Comparison of ENCODE assay signal across 12 mouse cellular contexts in the genomic region with DNA sequence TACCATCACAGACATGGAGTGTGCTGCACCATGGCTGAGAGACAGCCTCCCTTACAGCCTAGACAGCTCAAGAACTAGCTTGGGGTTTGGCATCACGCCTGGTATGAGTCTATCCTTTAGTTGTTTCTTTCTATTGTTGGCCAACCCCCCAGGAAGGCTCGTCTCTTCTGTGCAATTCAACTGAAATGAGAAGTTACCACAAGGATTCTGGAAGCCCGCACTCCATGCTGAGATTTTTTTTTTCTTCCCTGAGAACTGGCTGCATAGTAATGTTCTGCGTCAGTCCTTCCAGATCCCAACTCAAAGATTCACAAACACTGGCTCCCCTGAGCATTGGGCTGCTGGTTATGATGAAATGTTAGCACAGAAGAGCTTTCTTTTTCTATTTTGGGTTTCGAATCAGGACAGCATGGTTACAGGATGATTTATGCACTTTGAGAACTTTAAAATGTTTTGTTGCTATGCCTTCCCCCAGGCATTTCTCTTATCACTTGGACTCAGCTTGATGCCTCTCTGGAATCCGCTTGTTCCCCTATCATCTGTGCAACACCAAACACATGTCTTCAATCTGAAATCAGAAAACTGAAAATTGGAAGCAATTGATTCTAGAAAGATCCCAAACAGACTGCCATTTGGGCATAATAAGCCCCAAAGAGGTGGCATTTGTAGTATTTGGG. TPM values are rescaled to one million over a fixed set of nuclear protein-coding genes. Genes with fewer than 3 reads are reported as not detected.
A peak's percentile ranks its signal among the peaks of the same experiment; 100 is the strongest.
DNase-seq lines count a peak whose midpoint lies in the region; ATAC-seq and TF ChIP-seq lines count a peak whose summit lies in the region.
"Had no signal": no experiment of that assay in that cellular context is flagged by ENCODE, and none has a peak within 500 bp of the region (broad histone marks: within the 10 kb centered on the region; RNA-seq: fewer than 3 reads in every experiment).

No protein-coding gene starts in this region.

- TF ChIP-seq POLR2A in lung, adult 2 months (IDR thresholded peaks at IDR 0.05; ENCODE audit: borderline replicate concordance, extremely low read depth, low read depth, low read length): no peak

- WGBS in lung, embryonic 14.5 days: 70% methylated on average over 6 of the region's 6 CpGs
- 59% methylated on average over 6 of the region's 6 CpGs for WGBS in lung, adult 2 months
- 74% methylated on average over 6 of the region's 6 CpGs for WGBS in midbrain, embryonic 15.5 days

- no peak overlapping the region for H3K9ac ChIP-seq in lung, embryonic 14.5 days
- H3K9ac ChIP-seq in midbrain, embryonic 15.5 days: no peak overlapping the region
- H3K9ac ChIP-seq: forebrain, embryonic 13.5 days; lung, embryonic 15.5 days; neural tube, embryonic 13.5 days had no signal

- no peak for ATAC-seq in lung, embryonic 14.5 days (ENCODE audit: insufficient read depth)
- ATAC-seq in midbrain, embryonic 15.5 days (replicated peaks): no peak
- no peak for ATAC-seq in granulocyte monocyte progenitor cell, adult 5-6 weeks (replicated peaks; ENCODE audit: poor library complexity, severe bottlenecking)
- ATAC-seq: forebrain, embryonic 13.5 days had no signal

- peaks cover 2% of the 10 kb centered on the region; the same call in 1 of the 2 replicates for H3K4me1 ChIP-seq in lung, embryonic 14.5 days (ENCODE audit: insufficient read depth)
- no peaks in the 10 kb centered on the region for H3K4me1 ChIP-seq in lung, adult 2 months (ENCODE audit: control insufficient read depth, insufficient read depth, low read length)
- H3K4me1 ChIP-seq in midbrain, embryonic 15.5 days: no peaks in the 10 kb centered on the region
- H3K4me1 ChIP-seq: forebrain, embryonic 13.5 days; neural tube, embryonic 13.5 days had no signal

- H3K36me3 ChIP-seq in lung, embryonic 14.5 days (ENCODE audit: insufficient read depth): no peaks in the 10 kb centered on the region
- no peaks in the 10 kb centered on the region for H3K36me3 ChIP-seq in midbrain, embryonic 15.5 days (replicated peaks)
- H3K36me3 ChIP-seq: lung, embryonic 15.5 days; neural tube, embryonic 13.5 days had no signal

- H3K27ac ChIP-seq in lung, embryonic 14.5 days (ENCODE audit: low read depth): peak overlapping the region; percentile 18; the same call in 1 of the 2 replicates
- H3K27ac ChIP-seq in midbrain, embryonic 15.5 days: no peak overlapping the region
- H3K27ac ChIP-seq: forebrain, embryonic 13.5 days; lung, embryonic 15.5 days; neural tube, embryonic 13.5 days had no signal

- H3K4me3 ChIP-seq in lung, embryonic 14.5 days (ENCODE audit: low read depth, low read length): no peak overlapping the region
- no peak overlapping the region for H3K4me3 ChIP-seq in lung, adult 2 months (replicated peaks; ENCODE audit: extremely low read depth, low read depth, low read length)
- no peak overlapping the region for H3K4me3 ChIP-seq in midbrain, embryonic 15.5 days
- H3K4me3 ChIP-seq: forebrain, embryonic 13.5 days; lung, embryonic 15.5 days; neural tube, embryonic 13.5 days had no signal

- no peaks in the 10 kb centered on the region for H3K9me3 ChIP-seq in lung, embryonic 14.5 days (ENCODE audit: low read depth, low read length)
- H3K9me3 ChIP-seq in midbrain, embryonic 15.5 days: no peaks in the 10 kb centered on the region
- H3K9me3 ChIP-seq: forebrain, embryonic 13.5 days; lung, embryonic 15.5 days; neural tube, embryonic 13.5 days had no signal

- H3K27me3 ChIP-seq in lung, embryonic 14.5 days (ENCODE audit: insufficient read depth, low read length): no peaks in the 10 kb centered on the region
- H3K27me3 ChIP-seq in midbrain, embryonic 15.5 days (replicated peaks): no peaks in the 10 kb centered on the region
- H3K27me3 ChIP-seq: forebrain, embryonic 13.5 days; lung, embryonic 15.5 days; neural tube, embryonic 13.5 days had no signal

- DNase-seq in adrenal gland, postnatal 10 days: peak; percentile 19
- DNase-seq in adrenal gland, adult 2 months: no peak
- DNase-seq in lung, embryonic 14.5 days: peak; percentile 40
- no peak for DNase-seq in lung, adult 2 months
- peak; percentile 49 for DNase-seq in gastrocnemius, postnatal 25 days
- peak; percentile 25 for DNase-seq in lung, postnatal 36 days
- DNase-seq: cerebellum, adult 9-10 months had no signal

- H3K4me2 ChIP-seq in lung, embryonic 14.5 days: no peak overlapping the region
- H3K4me2 ChIP-seq in midbrain, embryonic 15.5 days: no peak overlapping the region
- H3K4me2 ChIP-seq: forebrain, embryonic 13.5 days; lung, embryonic 15.5 days; neural tube, embryonic 13.5 days had no signal

- TF ChIP-seq CTCF in lung, embryonic 14.5 days (IDR thresholded peaks at IDR 0.05; ENCODE audit: low read depth): no peak
- no peak for TF ChIP-seq CTCF in lung, adult 2 months (IDR thresholded peaks at IDR 0.05; ENCODE audit: insufficient read depth, low read length)

RNA-seq across cellular contexts. Expression of a gene that starts 29.7 kb away (rescaled TPM):
- total RNA-seq in adrenal gland, postnatal 10 days (2021): 10 to 100 TPM; 11.0 to 15.3 TPM
- 1 to 10 TPM; 4.7 to 4.9 TPM for total RNA-seq in adrenal gland, adult 2 months (2021)
- 2.6 and 4.2 TPM in 2 replicates for polyA plus RNA-seq in adrenal gland, adult 2 months (2012; rRNA removed)
- 35.5 and 36.4 TPM in 2 replicates for polyA plus RNA-seq in lung, embryonic 14.5 days (2014; fragmentation: Nextera tagmentation; extraction: Ambion mirVana)
- 6.6 and 7.3 TPM in 2 replicates for polyA plus RNA-seq in lung, adult 2 months (2012; rRNA removed)
- 10 to 100 TPM in 1 of 2 experiments, 1 to 10 TPM in 1; 4.6 to 10.8 TPM for total RNA-seq in gastrocnemius, postnatal 25 days (2021)
- 52.6 and 63.1 TPM in 2 replicates for polyA plus RNA-seq in midbrain, embryonic 15.5 days (2015; fragmentation: Nextera tagmentation; extraction: Ambion mirVana)
- not detected in 2 replicates for total RNA-seq in granulocyte monocyte progenitor cell, adult 5-6 weeks (2014; fragmentation: Nextera tagmentation)
- 0.17 TPM in 1 of 2 replicates, not detected in the other for total RNA-seq in granulocyte monocyte progenitor cell, adult 5-6 weeks (2017)

Comparison
In these comparisons a context has a peak if more than half of its experiments do, and no peak if none do; other contexts are left out.
1. DNase-seq: peak in adrenal gland, postnatal 10 days (single experiment), lung, embryonic 14.5 days (single experiment), gastrocnemius, postnatal 25 days (single experiment) and lung, postnatal 36 days (single experiment); none in adrenal gland, adult 2 months (single experiment) and lung, adult 2 months (single experiment).
2. RNA of a gene that starts 29.7 kb away (total RNA-seq): 11.0 to 15.3 TPM in adrenal gland, postnatal 10 days, 4.6 to 10.8 TPM in gastrocnemius, postnatal 25 days and 4.7 to 4.9 TPM in adrenal gland, adult 2 months; 0.17 TPM in granulocyte monocyte progenitor cell, adult 5-6 weeks; every median in the first group is over 4 times any median in the second.